Comparison of ENCODE assay signal across 11 mouse cellular contexts in genomic region chr10:63056966-63057750, GRCm38 (mm10). TPM values are rescaled to one million over a fixed set of nuclear protein-coding genes. Genes with fewer than 3 reads are reported as not detected.
DNase-seq lines count a peak whose midpoint lies in the region; ATAC-seq and TF ChIP-seq lines count a peak whose summit lies in the region.
"Had no signal": no experiment of that assay in that cellular context is flagged by ENCODE, and none has a peak within 500 bp of the region (broad histone marks: within the 10 kb centered on the region; RNA-seq: fewer than 3 reads in every experiment).

No protein-coding gene starts in this region.

- H3K4me1 ChIP-seq in midbrain, embryonic 13.5 days (replicated peaks) = no peaks in the 10 kb centered on the region
- H3K4me1 ChIP-seq in midbrain, postnatal 0 days (ENCODE audit: insufficient read depth, low read length) = no peaks in the 10 kb centered on the region
- H3K4me1 ChIP-seq in heart, postnatal 0 days (ENCODE audit: control insufficient read depth, insufficient read depth) = peaks cover 11% of the 10 kb centered on the region
- H3K4me1 ChIP-seq: embryonic facial prominence, embryonic 13.5 days had no signal

- no peak for DNase-seq in midbrain, postnatal 0 days (ENCODE audit: low spot score)
- no peak for DNase-seq in heart, postnatal 0 days (ENCODE audit: low spot score)
- peak; percentile 53 to 61 for DNase-seq in kidney, postnatal 4 days
- DNase-seq in testis, postnatal 14 days (ENCODE audit: low spot score) = peak; percentile 30
- no peak for DNase-seq in urinary bladder, adult 2 months (ENCODE audit: low spot score)
- no peak for DNase-seq in spleen, adult 18-20 months
- DNase-seq: layer of hippocampus, adult 9-11 months had no signal

- no peak overlapping the region for H3K4me3 ChIP-seq in midbrain, embryonic 13.5 days (replicated peaks)
- H3K4me3 ChIP-seq in midbrain, postnatal 0 days (ENCODE audit: low read depth, low read length) = no peak overlapping the region
- no peak overlapping the region for H3K4me3 ChIP-seq in heart, postnatal 0 days (ENCODE audit: low read depth, low read length)
- H3K4me3 ChIP-seq: embryonic facial prominence, embryonic 13.5 days had no signal

- H3K27me3 ChIP-seq in midbrain, embryonic 13.5 days = no peaks in the 10 kb centered on the region
- H3K27me3 ChIP-seq in midbrain, postnatal 0 days (ENCODE audit: insufficient read depth, low read length) = no peaks in the 10 kb centered on the region
- H3K27me3 ChIP-seq in heart, postnatal 0 days (ENCODE audit: control insufficient read depth, insufficient read depth, low read length) = no peaks in the 10 kb centered on the region
- H3K27me3 ChIP-seq: embryonic facial prominence, embryonic 13.5 days had no signal

- 39% methylated on average over 24 of the region's 24 CpGs for WGBS in midbrain, embryonic 13.5 days
- 46% methylated on average over 24 of the region's 24 CpGs for WGBS in midbrain, postnatal 0 days
- WGBS in heart, postnatal 0 days = 38% methylated on average over 24 of the region's 24 CpGs

- H3K36me3 ChIP-seq in midbrain, embryonic 13.5 days = no peaks in the 10 kb centered on the region
- no peaks in the 10 kb centered on the region for H3K36me3 ChIP-seq in midbrain, postnatal 0 days (ENCODE audit: insufficient read depth, low read length)
- H3K36me3 ChIP-seq in heart, postnatal 0 days (replicated peaks; ENCODE audit: control insufficient read depth, insufficient read depth, low read length) = no peaks in the 10 kb centered on the region
- H3K36me3 ChIP-seq: embryonic facial prominence, embryonic 13.5 days; G1E had no signal

- H3K9ac ChIP-seq in midbrain, embryonic 13.5 days (replicated peaks) = no peak overlapping the region
- H3K9ac ChIP-seq in midbrain, postnatal 0 days (replicated peaks; ENCODE audit: low read length, poor library complexity, severe bottlenecking) = no peak overlapping the region
- H3K9ac ChIP-seq in heart, postnatal 0 days (replicated peaks; ENCODE audit: low read depth, low read length) = no peak overlapping the region
- H3K9ac ChIP-seq: embryonic facial prominence, embryonic 13.5 days had no signal

- no peak overlapping the region for H3K27ac ChIP-seq in midbrain, embryonic 13.5 days
- H3K27ac ChIP-seq in midbrain, postnatal 0 days (ENCODE audit: low read depth, low read length) = no peak overlapping the region
- H3K27ac ChIP-seq in heart, postnatal 0 days (ENCODE audit: low read depth) = no peak overlapping the region
- H3K27ac ChIP-seq: embryonic facial prominence, embryonic 13.5 days had no signal

- H3K4me2 ChIP-seq in midbrain, embryonic 13.5 days (replicated peaks) = no peak overlapping the region
- H3K4me2 ChIP-seq in midbrain, postnatal 0 days (ENCODE audit: low read depth, low read length, poor library complexity, severe bottlenecking) = no peak overlapping the region
- no peak overlapping the region for H3K4me2 ChIP-seq in heart, postnatal 0 days (ENCODE audit: low read depth, low read length)
- H3K4me2 ChIP-seq: embryonic facial prominence, embryonic 13.5 days had no signal

- no peaks in the 10 kb centered on the region for H3K9me3 ChIP-seq in midbrain, embryonic 13.5 days
- H3K9me3 ChIP-seq in midbrain, postnatal 0 days (ENCODE audit: low read length) = no peaks in the 10 kb centered on the region
- H3K9me3 ChIP-seq in heart, postnatal 0 days (replicated peaks; ENCODE audit: control insufficient read depth, low read length) = no peaks in the 10 kb centered on the region
- H3K9me3 ChIP-seq: embryonic facial prominence, embryonic 13.5 days; G1E had no signal

- TF ChIP-seq CTCF in midbrain, postnatal 0 days (IDR thresholded peaks at IDR 0.05) = no peak
- TF ChIP-seq CTCF in heart, postnatal 0 days (IDR thresholded peaks at IDR 0.05; ENCODE audit: low read depth) = no peak

- TF ChIP-seq EP300 in heart, postnatal 0 days (IDR thresholded peaks at IDR 0.05; ENCODE audit: low read depth) = no peak

- ATAC-seq in midbrain, embryonic 13.5 days = peak; percentile 17; the same call in 1 of the 2 replicates
- no peak for ATAC-seq in midbrain, postnatal 0 days (ENCODE audit: low FRiP score)
- ATAC-seq in heart, postnatal 0 days (ENCODE audit: insufficient read depth, low read depth) = peak; percentile 24; the same call in 1 of the 2 replicates
- no peak for ATAC-seq in activated CD4-positive, CD25-positive, alpha-beta regulatory T cell, adult 4 months

RNA-seq across cellular contexts. Expression of gene Pbld1, which starts 2.8 kb away (rescaled TPM):
- 1.0 and 1.3 TPM in 2 replicates for polyA plus RNA-seq in midbrain, embryonic 13.5 days (2015; fragmentation: Nextera tagmentation; extraction: Ambion mirVana)
- total RNA-seq in midbrain, postnatal 0 days (2014; rRNA removed) = not detected in 2 replicates
- polyA plus RNA-seq in midbrain, postnatal 0 days (2015; fragmentation: Nextera tagmentation; extraction: Ambion mirVana) = 0.45 and 0.59 TPM in 2 replicates
- 2.2 TPM in 1 of 2 replicates, not detected in the other for total RNA-seq in heart, postnatal 0 days (2014; rRNA removed; ENCODE audit: low replicate concordance)
- polyA plus RNA-seq in heart, postnatal 0 days (2015; fragmentation: Nextera tagmentation; extraction: Ambion mirVana) = 0.70 and 1.5 TPM in 2 replicates
- polyA plus RNA-seq in activated CD4-positive, CD25-positive, alpha-beta regulatory T cell, adult 4 months (2017; shearing (Covaris generic)) = not detected
- polyA plus RNA-seq in urinary bladder, adult 2 months (2012; rRNA removed) = 4.4 and 4.6 TPM in 2 replicates
- polyA plus RNA-seq: G1E had no signal

RNA-seq across cellular contexts. Expression of gene Pbld2, which starts 33.0 kb away (rescaled TPM):
- 1.3 TPM in 2 replicates for polyA plus RNA-seq in midbrain, embryonic 13.5 days (2015; fragmentation: Nextera tagmentation; extraction: Ambion mirVana)
- 0.80 TPM in 1 of 2 replicates, not detected in the other for total RNA-seq in midbrain, postnatal 0 days (2014; rRNA removed)
- 0.55 and 1.2 TPM in 2 replicates for polyA plus RNA-seq in midbrain, postnatal 0 days (2015; fragmentation: Nextera tagmentation; extraction: Ambion mirVana)
- 0.11 TPM in 1 of 2 replicates, not detected in the other for total RNA-seq in heart, postnatal 0 days (2014; rRNA removed; ENCODE audit: low replicate concordance)
- 0.89 and 1.1 TPM in 2 replicates for polyA plus RNA-seq in heart, postnatal 0 days (2015; fragmentation: Nextera tagmentation; extraction: Ambion mirVana)
- under 1 TPM in 1 of 2 experiments, not detected in 1; 0.44 TPM for polyA plus RNA-seq in activated CD4-positive, CD25-positive, alpha-beta regulatory T cell, adult 4 months (2017; shearing (Covaris generic))
- polyA plus RNA-seq in urinary bladder, adult 2 months (2012; rRNA removed) = 3.6 and 4.7 TPM in 2 replicates
- total RNA-seq: G1E had no signal
- polyA plus RNA-seq: G1E had no signal

RNA-seq across cellular contexts. Expression of gene Hnrnph3, which starts 33.1 kb away (rescaled TPM):
- 242 and 243 TPM in 2 replicates for polyA plus RNA-seq in midbrain, embryonic 13.5 days (2015; fragmentation: Nextera tagmentation; extraction: Ambion mirVana)
- total RNA-seq in midbrain, postnatal 0 days (2014; rRNA removed) = 11.0 and 22.5 TPM in 2 replicates
- 70.3 and 78.7 TPM in 2 replicates for polyA plus RNA-seq in midbrain, postnatal 0 days (2015; fragmentation: Nextera tagmentation; extraction: Ambion mirVana)
- 3.9 and 16.9 TPM in 2 replicates for total RNA-seq in heart, postnatal 0 days (2014; rRNA removed; ENCODE audit: low replicate concordance)
- polyA plus RNA-seq in heart, postnatal 0 days (2015; fragmentation: Nextera tagmentation; extraction: Ambion mirVana) = 34.6 and 41.7 TPM in 2 replicates
- polyA plus RNA-seq in activated CD4-positive, CD25-positive, alpha-beta regulatory T cell, adult 4 months (2017; shearing (Covaris generic)) = 10 to 100 TPM; 66.3 to 75.6 TPM
- 55.0 and 73.1 TPM in 2 replicates for polyA plus RNA-seq in urinary bladder, adult 2 months (2012; rRNA removed)

RNA-seq across cellular contexts. Expression of gene Atoh7, which starts 42.3 kb away (rescaled TPM):
- polyA plus RNA-seq in midbrain, embryonic 13.5 days (2015; fragmentation: Nextera tagmentation; extraction: Ambion mirVana) = 1.1 and 1.3 TPM in 2 replicates
- 0.99 and 4.4 TPM in 2 replicates for total RNA-seq in midbrain, postnatal 0 days (2014; rRNA removed)
- 4.8 and 6.0 TPM in 2 replicates for polyA plus RNA-seq in midbrain, postnatal 0 days (2015; fragmentation: Nextera tagmentation; extraction: Ambion mirVana)
- total RNA-seq in heart, postnatal 0 days (2014; rRNA removed; ENCODE audit: low replicate concordance) = not detected in 2 replicates
- not detected in 2 replicates for polyA plus RNA-seq in heart, postnatal 0 days (2015; fragmentation: Nextera tagmentation; extraction: Ambion mirVana)
- polyA plus RNA-seq in activated CD4-positive, CD25-positive, alpha-beta regulatory T cell, adult 4 months (2017; shearing (Covaris generic)) = not detected
- 0.06 and 0.07 TPM in 2 replicates for polyA plus RNA-seq in urinary bladder, adult 2 months (2012; rRNA removed)
- total RNA-seq: G1E had no signal
- polyA plus RNA-seq: embryonic facial prominence, embryonic 13.5 days; G1E had no signal

Comparison
In these comparisons a context has a peak if more than half of its experiments do, and no peak if none do; other contexts are left out.
1. ATAC-seq: peak in midbrain, embryonic 13.5 days (single experiment) and heart, postnatal 0 days (single experiment); none in midbrain, postnatal 0 days (single experiment) and activated CD4-positive, CD25-positive, alpha-beta regulatory T cell, adult 4 months (single experiment).
2. DNase-seq: peak in kidney, postnatal 4 days (2 of 2) and testis, postnatal 14 days (single experiment); none in midbrain, postnatal 0 days (single experiment), heart, postnatal 0 days (single experiment), urinary bladder, adult 2 months (single experiment) and spleen, adult 18-20 months (0 of 2).